Mouse (Mus musculus) hindbrain, embryonic 12.5 days (tissue): ENCODE measurements at regions not wholly inside any gene's neighbourhood (a gene's known extent, or its start where the extent isn't known, plus 50 kb on each side); places are given as distances from the start of the nearest gene placed in this dataset.

ENCODE experiments used
- ATAC-seq: fragments of 200-750 bp; cut with Nextera tagmentation; 2 replicates; pipeline ENCODE4 v1.8.0; 2017; ENCODE audit warnings: moderate TSS enrichment; ENCODE audit not compliant: low FRiP score
- H3K27ac ChIP-seq: fragments of 300-500 bp; sonication (generic); 2 replicates; pipeline ENCODE4 v1.5.1; 2016; ENCODE audit warnings: mild to moderate bottlenecking
- H3K27me3 ChIP-seq: fragments of 300-500 bp; sonication (generic); 2 replicates; pipeline ENCODE4 v1.6.1; 2016; ENCODE audit warnings: mild to moderate bottlenecking
- H3K36me3 ChIP-seq: fragments of 300-500 bp; sonication (generic); 2 replicates; pipeline ENCODE4 v1.6.1; 2016; ENCODE audit warnings: mild to moderate bottlenecking
- H3K4me1 ChIP-seq: fragments of 300-500 bp; sonication (generic); 2 replicates; pipeline ENCODE4 v1.6.1; 2016
- H3K4me2 ChIP-seq: fragments of 300-500 bp; sonication (generic); replicated peaks from 2 replicates; pipeline ENCODE4 v1.6.1; 2016; ENCODE audit warnings: mild to moderate bottlenecking
- H3K4me3 ChIP-seq: fragments of 300-500 bp; sonication (generic); 2 replicates; pipeline ENCODE4 v1.5.1; 2016; ENCODE audit warnings: mild to moderate bottlenecking
- H3K9ac ChIP-seq: fragments of 300-500 bp; sonication (generic); 2 replicates; pipeline ENCODE4 v1.6.1; 2016; ENCODE audit warnings: mild to moderate bottlenecking, moderate library complexity
- H3K9me3 ChIP-seq: fragments of 300-500 bp; sonication (generic); replicated peaks from 2 replicates; pipeline ENCODE4 v1.6.1; 2016; ENCODE audit warnings: mild to moderate bottlenecking
- WGBS: fragments of 180-500 bp; shearing (Covaris S2); methylation state at CpG from one replicate; pipeline ENCODE4 v1.1.7; 2016; 5-methylcytosine and 5-hydroxymethylcytosine counted together

GRCm38 (mm10) chr8:62284378-62285110, 161.6 kb upstream of the Anxa10 start:
- peak; percentile 93 for ATAC-seq
- no peaks in the 10 kb centered on the region for H3K9me3 ChIP-seq
- H3K9ac ChIP-seq, result no peak overlapping the region
- H3K27me3 ChIP-seq, result no peaks in the 10 kb centered on the region
- H3K4me1 ChIP-seq, result peaks cover 10% of the 10 kb centered on the region
- 50% methylated on average over 12 of the region's 12 CpGs for WGBS
- H3K4me3 ChIP-seq, result no peak overlapping the region
- 0 out of 2 replicates have a peak overlapping the region, but pooled peaks have one; percentile 13 for H3K4me2 ChIP-seq
- H3K36me3 ChIP-seq, result no peaks in the 10 kb centered on the region
- H3K27ac ChIP-seq, result peak overlapping the region; percentile 60; the same call in 1 of the 2 replicates

DNA sequence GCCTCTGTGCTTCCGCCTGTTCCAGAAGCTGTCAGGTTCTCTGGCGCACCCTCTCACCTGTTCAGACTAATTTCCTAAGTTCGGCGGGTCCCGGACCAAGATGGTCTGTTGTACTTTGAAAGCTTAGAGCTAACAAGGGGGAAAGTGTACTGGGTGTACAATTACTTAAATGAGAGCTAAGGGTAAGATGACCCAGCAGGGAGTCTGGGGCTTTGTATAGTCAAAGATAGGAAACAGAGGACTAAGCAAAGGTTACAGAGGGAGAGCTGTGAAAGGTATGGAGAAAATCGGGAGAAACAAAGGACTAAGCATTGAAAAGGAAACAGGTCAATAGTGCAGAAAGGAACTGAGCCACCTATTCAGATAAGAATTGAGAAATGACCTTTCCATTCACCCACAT, 127.6 kb upstream of the Anxa10 start:
- Histone ChIP-seq H3K4me3 (no peak overlapping the region), H3K4me1 (no peaks in the 10 kb centered on the region), H3K4me2 (no peak overlapping the region), H3K9ac (no peak overlapping the region), H3K9me3 (no peaks in the 10 kb centered on the region), H3K27ac (no peak overlapping the region), H3K27me3 (no peaks in the 10 kb centered on the region), H3K36me3 (no peaks in the 10 kb centered on the region)
- ATAC-seq, result no peak
- WGBS, result 65% methylated on average over 6 of the region's 6 CpGs
